Mouse (Mus musculus): ENCODE results near the gene Trpc4.
A peak's percentile ranks its signal among the peaks of the same experiment; 100 is the strongest.

Trpc4 gene

DNA sequence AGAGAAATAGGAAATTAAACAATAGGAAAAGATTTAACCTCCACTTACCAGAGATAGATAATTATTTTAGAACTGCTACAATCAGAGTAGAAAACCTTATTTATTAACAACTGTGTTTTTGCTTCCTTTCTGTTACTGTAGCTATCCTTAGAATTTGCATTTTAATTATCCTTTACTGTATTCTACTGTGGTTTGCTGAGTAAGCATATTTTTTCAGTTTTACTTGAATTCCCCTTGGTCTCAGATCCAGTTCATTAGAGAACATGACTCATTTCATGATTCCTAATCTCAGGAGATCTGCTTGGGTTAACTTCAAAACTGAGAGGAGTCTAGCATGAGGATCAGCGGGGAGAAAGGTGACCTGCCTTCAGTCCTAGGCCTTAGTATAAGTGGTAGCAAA lies 111.1 kb downstream of the Trpc4 start:
- DNase-seq (ENCODE audit: low read depth): no peak

DNA sequence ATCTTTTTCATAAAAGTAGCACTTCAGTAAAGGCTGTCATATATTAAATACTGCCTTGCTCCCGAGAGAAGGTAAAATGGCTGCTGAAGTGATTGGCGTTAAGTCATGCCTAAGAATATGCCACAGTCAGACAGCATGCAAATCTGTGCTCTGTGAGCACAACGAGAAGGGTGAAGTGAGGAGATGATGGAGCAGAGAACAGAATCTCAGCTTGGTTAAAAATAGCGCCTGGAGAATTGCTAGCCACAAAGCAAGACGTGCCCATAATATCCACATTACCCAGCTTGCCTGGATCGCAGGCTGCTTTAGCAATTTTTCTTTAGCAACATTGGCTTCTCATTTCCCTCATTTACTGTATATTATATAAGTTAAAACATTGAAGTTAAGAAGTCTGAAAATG lies 113.3 kb downstream of the Trpc4 start:
- no peak for DNase-seq (ENCODE audit: low read depth)

GRCm38 (mm10) chr3:54274651-54275050 lies 118.8 kb downstream of the Trpc4 start:
- no peak for DNase-seq (ENCODE audit: low read depth)

DNA sequence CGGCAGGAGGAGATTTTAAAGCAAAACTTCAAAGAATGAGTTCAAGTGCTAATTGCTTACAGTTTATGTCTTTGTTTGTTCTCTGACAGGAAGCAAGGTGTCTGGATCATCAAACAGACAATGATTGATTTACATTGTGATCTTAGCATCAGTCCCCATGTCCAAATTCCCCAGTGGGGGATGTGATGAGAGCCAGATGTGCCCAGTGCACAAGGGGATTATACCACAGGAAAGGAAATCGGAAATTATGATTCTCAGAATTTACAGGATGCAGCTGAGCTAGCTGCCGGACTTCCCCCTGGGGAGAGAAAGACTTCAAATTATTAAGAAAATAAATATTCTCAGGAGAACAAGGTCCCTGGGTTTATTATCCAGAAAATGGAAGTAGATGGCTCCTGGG lies 133.9 kb downstream of the Trpc4 start:
- DNase-seq (ENCODE audit: low read depth): no peak

DNA sequence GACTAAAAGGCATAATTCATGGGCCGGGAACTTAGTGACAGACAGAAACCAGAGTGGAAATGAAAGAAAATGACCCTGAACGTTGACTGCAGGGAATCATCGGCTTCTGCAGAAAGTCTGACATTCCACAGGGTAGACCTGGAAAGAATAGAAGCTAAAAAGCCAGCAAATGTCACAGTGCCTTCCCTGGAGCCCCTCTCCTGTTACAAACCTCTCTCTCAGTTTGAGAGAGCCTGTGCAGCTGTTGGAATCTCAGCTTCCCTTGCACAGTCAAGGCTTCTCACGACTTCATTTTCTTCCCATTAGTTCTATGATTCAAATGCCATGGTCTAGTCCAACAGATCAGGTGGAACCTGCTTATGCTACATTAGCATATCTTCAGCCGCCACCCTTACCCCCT lies 154.8 kb downstream of the Trpc4 start:
- DNase-seq (ENCODE audit: low read depth): no peak

GRCm38 (mm10) chr3:54314055-54314454 lies 158.2 kb downstream of the Trpc4 start:
- DNase-seq (ENCODE audit: low read depth): peak; percentile 10

DNA sequence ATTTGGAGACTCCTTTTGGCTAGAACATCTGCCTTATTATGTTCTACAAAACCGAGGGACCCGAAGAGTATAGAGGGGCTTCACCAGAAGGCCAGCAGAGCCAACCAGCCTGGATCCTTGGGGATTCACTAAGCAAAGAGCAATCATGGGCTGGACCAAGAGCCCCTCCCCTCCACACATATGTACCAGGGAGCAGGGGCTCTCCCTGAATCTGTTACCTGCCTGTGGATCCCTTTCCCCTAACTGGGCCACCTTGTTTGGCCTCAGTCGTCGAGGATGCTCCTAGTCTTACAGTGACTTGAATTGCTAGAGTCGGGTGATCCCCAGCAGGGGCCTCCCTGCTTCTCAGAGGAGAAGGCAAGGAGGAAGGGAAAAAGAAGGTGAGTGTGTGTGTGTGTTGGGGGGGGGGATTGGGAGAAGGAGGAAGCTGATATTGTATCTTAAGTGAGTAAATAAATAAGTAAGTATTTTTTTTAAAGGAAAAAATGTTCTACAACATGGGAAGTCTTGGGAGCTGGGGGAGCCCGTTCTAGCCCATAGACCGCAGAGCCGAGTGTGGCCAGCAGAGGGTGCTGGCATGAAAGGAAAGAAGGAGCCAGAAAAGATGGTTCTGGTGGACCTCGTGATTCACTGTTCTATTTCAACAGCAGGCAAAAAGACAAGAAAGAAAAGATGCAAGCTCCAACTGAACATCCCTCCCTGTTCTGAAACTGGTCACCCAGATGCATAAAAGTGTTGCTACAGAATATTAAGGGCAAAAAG lies 197.2 kb downstream of the Trpc4 start:
- peak; percentile 93 for DNase-seq (ENCODE audit: low read depth)

DNA sequence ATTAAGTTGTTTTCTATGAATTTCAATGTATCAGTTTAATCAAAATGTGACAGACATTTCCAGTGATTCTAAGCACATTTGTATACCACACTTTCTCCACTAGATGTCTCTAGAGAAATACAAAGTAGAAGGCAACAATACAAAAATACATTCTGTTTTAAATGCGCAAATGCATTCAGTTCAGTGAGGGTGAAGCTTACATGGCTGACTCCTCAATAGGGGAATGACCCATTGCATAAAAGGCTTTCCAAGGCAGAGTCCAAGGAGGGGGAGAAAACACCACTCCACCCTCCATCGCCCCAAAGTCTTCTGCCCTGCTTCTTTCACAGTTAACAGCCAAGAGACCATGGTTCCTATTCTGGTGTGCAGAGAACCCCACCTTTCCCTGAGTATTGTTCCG lies 201.7 kb downstream of the Trpc4 start:
- DNase-seq (ENCODE audit: low read depth): peak; percentile 74

DNA sequence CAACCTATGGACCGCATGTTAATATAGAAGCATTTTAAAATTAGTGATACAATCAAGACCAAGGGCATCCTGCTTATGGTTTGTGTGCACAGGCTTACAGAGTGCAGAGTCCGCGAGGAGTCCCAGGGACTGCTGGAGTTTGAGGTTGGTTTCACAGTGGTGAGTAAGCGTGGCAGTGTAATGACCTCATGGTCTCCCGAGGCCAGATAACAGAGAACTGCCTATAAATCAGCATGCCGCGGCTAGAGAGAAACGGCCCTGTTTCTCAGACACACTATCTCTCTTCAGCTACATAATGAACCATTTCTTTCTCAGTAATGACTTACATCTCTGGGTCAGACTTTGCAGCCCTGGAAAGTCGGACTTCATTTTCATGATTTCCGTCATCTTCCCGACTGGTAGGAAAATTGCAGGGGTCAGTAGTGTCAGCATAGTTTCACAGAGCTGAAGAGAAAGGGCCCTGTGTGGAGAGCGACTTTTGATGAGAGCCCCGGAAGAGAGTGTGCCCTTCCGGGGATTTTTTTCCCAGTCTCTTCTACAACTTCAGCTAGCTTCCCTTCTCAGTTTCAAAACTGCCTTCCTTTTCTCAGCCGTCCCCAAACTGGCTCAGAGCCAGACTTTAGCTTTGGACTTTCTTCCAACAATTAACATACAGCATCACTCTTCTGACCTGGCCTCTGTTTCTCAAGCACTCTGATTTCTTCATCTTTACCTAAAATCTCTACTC lies 202.8 kb downstream of the Trpc4 start:
- peak; percentile 93 for DNase-seq (ENCODE audit: low read depth)

- DNase-seq (ENCODE audit: low read depth): peak; percentile 55
These were observed 205.1 kb downstream of the Trpc4 start, which contains the start of gene Postn for GRCm38 (mm10) chr3:54360897-54361296. Gene Postn, plus strand, starts transcription at chr3:54361109.

- peak; percentile 78 for DNase-seq (ENCODE audit: low read depth)
These were observed 205.8 kb downstream of the Trpc4 start for GRCm38 (mm10) chr3:54361656-54362055.

All from NIH3T3 (cell line).